ENCODE assay signal across 13 mouse cellular contexts in genomic region chr2:167316724-167317187, GRCm38 (mm10). TPM values are rescaled to one million over a fixed set of nuclear protein-coding genes. Genes with fewer than 3 reads are reported as not detected.
A peak's percentile ranks its signal among the peaks of the same experiment; 100 is the strongest.
DNase-seq lines count a peak whose midpoint lies in the region; ATAC-seq and TF ChIP-seq lines count a peak whose summit lies in the region.
"Had no signal": no experiment of that assay in that cellular context is flagged by ENCODE, and none has a peak within 500 bp of the region (broad histone marks: within the 10 kb centered on the region; RNA-seq: fewer than 3 reads in every experiment).

No protein-coding gene starts in this region.

- H3K9me3 ChIP-seq in lung, embryonic 14.5 days (ENCODE audit: low read depth, low read length): no peaks in the 10 kb centered on the region
- H3K9me3 ChIP-seq: embryonic facial prominence, embryonic 12.5 days; neural tube, embryonic 12.5 days had no signal

- no peak for ATAC-seq in lung, embryonic 14.5 days (ENCODE audit: insufficient read depth)

- no peak overlapping the region for H3K9ac ChIP-seq in lung, embryonic 14.5 days
- H3K9ac ChIP-seq: embryonic facial prominence, embryonic 12.5 days; neural tube, embryonic 12.5 days had no signal

- no peaks in the 10 kb centered on the region; the same call in 1 of the 2 replicates for H3K36me3 ChIP-seq in lung, embryonic 14.5 days (ENCODE audit: insufficient read depth)
- H3K36me3 ChIP-seq: embryonic facial prominence, embryonic 12.5 days; neural tube, embryonic 12.5 days had no signal

- DNase-seq in adrenal gland, postnatal 25 days: peak; percentile 11
- no peak for DNase-seq in adrenal gland, adult 8-10 months
- DNase-seq in lung, embryonic 14.5 days: peak; percentile 36
- DNase-seq in lung, postnatal 10 days: no peak
- peak; percentile 57 to 64 for DNase-seq in layer of hippocampus, adult 2 months (ENCODE audit: low spot score in 2 of 2)
- peak; percentile 72 for DNase-seq in thymus, postnatal 14 days
- DNase-seq in spleen, adult 12 weeks (ENCODE audit: low spot score): no peak
- DNase-seq in c-Kit-positive CD71-positive TER-119-positive erythroid progenitor cells, embryonic 14.5 days (ENCODE audit: low spot score): no peak
- DNase-seq: adrenal gland, postnatal 36 days; gastrocnemius, postnatal 25 days had no signal

- TF ChIP-seq CTCF in lung, embryonic 14.5 days (IDR thresholded peaks at IDR 0.05; ENCODE audit: low read depth): no peak
- no peak for TF ChIP-seq CTCF in layer of hippocampus, adult 2 months (conservative IDR thresholded peaks at IDR 0.05)

- no peak overlapping the region for H3K4me2 ChIP-seq in lung, embryonic 14.5 days
- H3K4me2 ChIP-seq: embryonic facial prominence, embryonic 12.5 days; neural tube, embryonic 12.5 days had no signal

- no peak overlapping the region; the same call in 1 of the 2 replicates for H3K27ac ChIP-seq in lung, embryonic 14.5 days (ENCODE audit: low read depth)
- peak overlapping the region; percentile 69 for H3K27ac ChIP-seq in layer of hippocampus, adult 2 months
- H3K27ac ChIP-seq: embryonic facial prominence, embryonic 12.5 days; macrophage; neural tube, embryonic 12.5 days had no signal

- 52% methylated on average over 3 of the region's 3 CpGs for WGBS in lung, embryonic 14.5 days

- H3K27me3 ChIP-seq in lung, embryonic 14.5 days (ENCODE audit: insufficient read depth, low read length): no peaks in the 10 kb centered on the region
- H3K27me3 ChIP-seq: embryonic facial prominence, embryonic 12.5 days; neural tube, embryonic 12.5 days had no signal

- no peak overlapping the region for H3K4me3 ChIP-seq in lung, embryonic 14.5 days (ENCODE audit: low read depth, low read length)
- no peak overlapping the region for H3K4me3 ChIP-seq in layer of hippocampus, adult 2 months
- H3K4me3 ChIP-seq: embryonic facial prominence, embryonic 12.5 days; neural tube, embryonic 12.5 days had no signal

- H3K4me1 ChIP-seq in lung, embryonic 14.5 days (ENCODE audit: insufficient read depth): peaks cover 6% of the 10 kb centered on the region; the same call in 1 of the 2 replicates

RNA-seq across cellular contexts. Expression of gene B4galt5, which starts 32.2 kb away (rescaled TPM):
- total RNA-seq in adrenal gland, postnatal 25 days (2021): 72.9 and 78.8 TPM in 2 replicates
- 100 to 1,000 TPM in 2 of 4 experiments, 10 to 100 TPM in 2; 85.7 to 181 (median 114) TPM for total RNA-seq in adrenal gland, adult 8-10 months (2022)
- polyA plus RNA-seq in lung, embryonic 14.5 days (2014; fragmentation: Nextera tagmentation; extraction: Ambion mirVana): 20.5 and 24.1 TPM in 2 replicates
- 10 to 100 TPM; 38.1 to 43.9 TPM for total RNA-seq in layer of hippocampus, adult 2 months (2021)

Comparison
In these comparisons a context has a peak if more than half of its experiments do, and no peak if none do; other contexts are left out.
1. DNase-seq: peak in adrenal gland, postnatal 25 days (single experiment), lung, embryonic 14.5 days (single experiment), layer of hippocampus, adult 2 months (2 of 2) and thymus, postnatal 14 days (single experiment); none in adrenal gland, adult 8-10 months (single experiment), lung, postnatal 10 days (single experiment), spleen, adult 12 weeks (single experiment) and c-Kit-positive CD71-positive TER-119-positive erythroid progenitor cells, embryonic 14.5 days (single experiment).